Mouse (Mus musculus) neural tube, embryonic 14.5 days (tissue): ENCODE results near the gene Olfr1371. TPM values are rescaled to one million over a fixed set of nuclear protein-coding genes. Genes with fewer than 3 reads are reported as not detected.
"Not testable (repeated sequence)": the region's sequence is repeated elsewhere in the genome, so short reads cannot be mapped to it uniquely, and the experiment has no call there.

ENCODE experiments used
- ATAC-seq: fragments of 200-750 bp; cut with Nextera tagmentation; 2 replicates; pipeline ENCODE4 v1.8.0; 2017; ENCODE audit warnings: low read depth, mild to moderate bottlenecking, moderate TSS enrichment, moderate library complexity
- H3K27ac ChIP-seq: fragments of 300-500 bp; sonication (generic); 2 replicates; pipeline ENCODE4 v1.5.1; 2014; ENCODE audit warnings: low read depth, mild to moderate bottlenecking, control low read depth, low read length, moderate library complexity, mixed read lengths
- H3K27me3 ChIP-seq: fragments of 300-500 bp; sonication (generic); 2 replicates; pipeline ENCODE4 v1.6.1; 2014; ENCODE audit warnings: low read length; ENCODE audit not compliant: control insufficient read depth, insufficient read depth
- H3K36me3 ChIP-seq: fragments of 300-500 bp; sonication (generic); 2 replicates; pipeline ENCODE4 v1.6.1; 2014; ENCODE audit warnings: low read length, mixed read lengths; ENCODE audit not compliant: control insufficient read depth, insufficient read depth
- H3K4me1 ChIP-seq: fragments of 300-500 bp; sonication (generic); 2 replicates; pipeline ENCODE4 v1.6.1; 2014; ENCODE audit warnings: low read length; ENCODE audit not compliant: control insufficient read depth, insufficient read depth
- H3K4me2 ChIP-seq: fragments of 300-500 bp; sonication (generic); 2 replicates; pipeline ENCODE4 v1.6.1; 2014; ENCODE audit warnings: mild to moderate bottlenecking, low read depth, low read length, control low read depth
- H3K4me3 ChIP-seq: fragments of 300-500 bp; sonication (generic); 2 replicates; pipeline ENCODE4 v1.5.1; 2014; ENCODE audit warnings: low read depth, low read length, control low read depth, mixed read lengths
- H3K9ac ChIP-seq: fragments of 300-500 bp; sonication (generic); replicated peaks from 2 replicates; pipeline ENCODE4 v1.6.1; 2014; ENCODE audit warnings: low read depth, mild to moderate bottlenecking, control low read depth, low read length, mixed read lengths
- H3K9me3 ChIP-seq: fragments of 300-500 bp; sonication (generic); 2 replicates; pipeline ENCODE4 v1.6.1; 2016; ENCODE audit warnings: low read length; ENCODE audit not compliant: control insufficient read depth
- WGBS: fragments of 180-500 bp; shearing (Covaris S2); extraction: QIAGEN DNeasy Blood & Tissue Kit; methylation state at CpG from one replicate; pipeline ENCODE4 v1.1.7; 2014; 5-methylcytosine and 5-hydroxymethylcytosine counted together
- polyA plus RNA-seq: library from polyadenylated mRNA; unstranded; fragments of >200 nt; fragmentation: Nextera tagmentation; extraction: Ambion mirVana; gene quantifications from 2 replicates; pipeline ENCODE4 v1.2.1, GENCODE M21; 2014

Olfr1371 gene
- polyA plus RNA-seq, 1 experiment from 2014 or later, result not detected

- Histone ChIP-seq H3K9me3 (no peaks in the 10 kb centered on the region), H3K4me1 (peaks cover 13% of the 10 kb centered on the region), H3K27me3 (no peaks in the 10 kb centered on the region), H3K36me3 (no peaks in the 10 kb centered on the region), H3K4me3 (no peak overlapping the region), H3K27ac (no peak overlapping the region), H3K9ac (no peak overlapping the region), H3K4me2 (no peak overlapping the region)
- 83% methylated on average over 7 of the region's 7 CpGs for WGBS
- ATAC-seq, result no peak
These were observed 15.1 kb upstream of the Olfr1371 start for GRCm38 (mm10) chr11:52228722-52229448.

- 79% methylated on average over 13 of the region's 13 CpGs for WGBS
- no peaks in the 10 kb centered on the region for H3K9me3 ChIP-seq
These were observed 13.9 kb upstream of the Olfr1371 start for GRCm38 (mm10) chr11:52227466-52228226.

DNA sequence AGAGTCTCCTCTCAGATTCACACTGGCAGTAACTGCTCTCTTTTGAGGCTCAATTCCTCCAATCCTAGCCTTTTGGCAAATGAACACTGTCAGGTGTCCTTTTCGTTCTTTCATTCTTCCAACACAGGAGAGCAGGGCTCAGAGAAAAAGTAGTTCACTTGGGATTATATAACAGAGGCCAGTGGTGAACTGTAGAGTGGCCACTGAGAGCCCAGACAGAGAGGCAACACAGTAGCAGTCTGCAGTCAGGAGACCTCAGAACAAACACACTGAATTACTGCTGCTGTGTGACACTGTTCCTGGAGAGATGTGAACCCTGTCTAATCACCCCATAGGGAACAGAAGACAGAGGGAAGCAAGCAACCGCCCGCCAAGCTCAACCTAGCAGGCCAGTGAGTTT is 13.3 kb upstream of the Olfr1371 start:
- no peak overlapping the region for H3K4me3 ChIP-seq
- WGBS, result 65% methylated on average over 3 of the region's 3 CpGs
- H3K4me1 ChIP-seq, result peaks cover 7% of the 10 kb centered on the region
- no peaks in the 10 kb centered on the region for H3K9me3 ChIP-seq
- no peak overlapping the region for H3K4me2 ChIP-seq
- no peak overlapping the region for H3K9ac ChIP-seq
- no peaks in the 10 kb centered on the region for H3K27me3 ChIP-seq
- H3K27ac ChIP-seq, result no peak overlapping the region
- no peak for ATAC-seq
- no peaks in the 10 kb centered on the region for H3K36me3 ChIP-seq

More at GRCm38 (mm10) chr11:52227466-52228226, 13.9 kb upstream of the Olfr1371 start:
- Histone ChIP-seq H3K4me3 (no peak overlapping the region), H3K27me3 (no peaks in the 10 kb centered on the region), H3K36me3 (no peaks in the 10 kb centered on the region), H3K27ac (no peak overlapping the region), H3K4me2 (no peak overlapping the region), H3K9ac (no peak overlapping the region), H3K4me1 (peaks cover 7% of the 10 kb centered on the region)
- ATAC-seq, result no peak

GRCm38 (mm10) chr11:52225986-52226599 is 12.3 kb upstream of the Olfr1371 start:
- WGBS, result 53% methylated on average over 3 of the region's 3 CpGs
- Histone ChIP-seq H3K4me2 (no peak overlapping the region), H3K27me3 (no peaks in the 10 kb centered on the region), H3K36me3 (no peaks in the 10 kb centered on the region), H3K9me3 (no peaks in the 10 kb centered on the region), H3K9ac (no peak overlapping the region), H3K4me1 (peaks cover 5% of the 10 kb centered on the region), H3K4me3 (no peak overlapping the region), H3K27ac (no peak overlapping the region)
- no peak for ATAC-seq

GRCm38 (mm10) chr11:52223968-52224682 is 10.3 kb upstream of the Olfr1371 start:
- Histone ChIP-seq H3K9ac (no peak overlapping the region), H3K36me3 (no peaks in the 10 kb centered on the region), H3K4me1 (0 out of 2 replicates have a peak, but pooled peaks cover 2% of the 10 kb centered on the region), H3K4me3 (no peak overlapping the region), H3K4me2 (no peak overlapping the region), H3K9me3 (no peaks in the 10 kb centered on the region), H3K27me3 (no peaks in the 10 kb centered on the region), H3K27ac (no peak overlapping the region)
- ATAC-seq, result no peak
- WGBS, result 15% methylated on average over 19 of the region's 19 CpGs

- H3K27me3 ChIP-seq, result no peaks in the 10 kb centered on the region
- no peak overlapping the region for H3K4me2 ChIP-seq
- 75% methylated on average over 6 of the region's 6 CpGs for WGBS
- no peak for ATAC-seq
- H3K4me1 ChIP-seq, result 0 out of 2 replicates have a peak, but pooled peaks cover 2% of the 10 kb centered on the region
- no peak overlapping the region for H3K9ac ChIP-seq
- no peak overlapping the region for H3K4me3 ChIP-seq
- H3K36me3 ChIP-seq, result no peaks in the 10 kb centered on the region
- no peaks in the 10 kb centered on the region for H3K9me3 ChIP-seq
- H3K27ac ChIP-seq, result no peak overlapping the region
These were observed 9.1 kb upstream of the Olfr1371 start for GRCm38 (mm10) chr11:52222891-52223290.

DNA sequence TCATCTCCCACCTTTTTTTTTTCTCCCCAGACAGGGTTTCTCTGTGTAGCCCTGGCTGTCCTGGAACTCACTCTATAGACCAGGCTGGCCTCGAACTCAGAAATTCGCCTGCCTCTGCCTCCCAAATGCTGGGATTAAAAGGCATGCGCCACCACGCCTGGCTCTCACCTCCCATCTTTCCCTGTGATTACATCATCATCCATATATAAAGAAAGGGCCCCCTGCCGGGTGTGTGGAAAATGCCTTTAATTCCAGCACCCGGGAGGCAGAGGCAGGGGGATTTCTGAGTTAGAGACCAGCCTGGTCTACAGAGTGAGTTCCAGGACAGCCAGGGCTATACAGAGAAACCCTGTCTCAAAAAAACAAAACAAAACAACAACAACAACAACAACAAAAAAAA is 8.1 kb upstream of the Olfr1371 start:
- H3K27ac ChIP-seq, H3K36me3 ChIP-seq, ATAC-seq, H3K4me3 ChIP-seq, H3K9me3 ChIP-seq, H3K4me1 ChIP-seq, H3K27me3 ChIP-seq, H3K4me2 ChIP-seq, H3K9ac ChIP-seq: not testable (repeated sequence)
- WGBS, result 90% methylated on average over 6 of the region's 6 CpGs

DNA sequence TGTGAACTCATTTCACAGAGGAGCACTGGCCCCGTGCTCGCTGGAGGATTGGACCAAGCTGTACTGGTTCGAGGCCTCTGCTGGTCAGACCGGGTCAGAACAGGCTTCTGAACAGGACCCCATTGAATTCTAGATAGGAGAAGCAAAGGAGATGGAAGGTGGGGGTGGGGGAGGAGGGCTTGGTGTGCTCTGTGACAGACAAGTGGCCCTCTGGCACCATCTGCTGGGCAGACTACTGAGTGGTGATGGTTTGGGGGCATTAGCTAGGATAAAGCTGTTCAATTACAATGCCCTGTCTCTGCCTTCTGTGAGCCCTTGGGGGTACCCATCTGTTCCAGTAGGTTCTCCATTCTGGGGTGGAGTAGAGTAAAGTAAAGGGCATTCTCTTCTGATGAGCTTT is 6.5 kb upstream of the Olfr1371 start:
- Histone ChIP-seq H3K9ac (no peak overlapping the region), H3K27ac (no peak overlapping the region), H3K9me3 (no peaks in the 10 kb centered on the region), H3K27me3 (no peaks in the 10 kb centered on the region), H3K4me3 (no peak overlapping the region), H3K4me2 (no peak overlapping the region), H3K36me3 (no peaks in the 10 kb centered on the region), H3K4me1 (0 out of 2 replicates have a peak, but pooled peaks cover 2% of the 10 kb centered on the region)
- WGBS, result 12% methylated on average over 4 of the region's 4 CpGs
- ATAC-seq, result peak; percentile 72; the same call in 1 of the 2 replicates
